Mouse (Mus musculus) layer of hippocampus, adult 9-11 months (tissue): ENCODE data around the gene Ccdc15.
"Not testable (repeated sequence)": the region's sequence is repeated elsewhere in the genome, so short reads cannot be mapped to it uniquely, and the experiment has no call there.

ENCODE experiments used
- DNase-seq: peaks from one replicate; pipeline ENCODE4 v3.0.0; 2022

The Ccdc15 gene

DNA sequence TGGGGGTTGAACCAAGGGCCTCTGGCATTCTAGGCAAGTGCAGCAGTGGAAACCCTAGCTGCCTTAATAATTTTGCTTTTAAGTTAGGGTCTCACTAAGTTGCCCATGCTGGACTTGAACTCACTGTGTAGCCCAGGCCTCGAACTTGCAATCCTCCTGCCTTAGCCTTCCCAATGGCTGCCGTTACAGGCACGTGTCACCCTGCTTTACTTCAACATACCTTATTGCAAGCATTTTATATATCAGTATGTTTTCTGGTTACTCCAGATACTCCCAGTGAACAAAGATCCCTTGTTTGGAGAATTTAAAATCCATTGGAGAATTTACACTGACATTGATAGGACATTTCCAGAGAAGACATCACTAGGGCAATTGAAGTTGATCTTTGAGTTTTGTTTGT, 818 bp upstream of the Ccdc15 start:
- DNase-seq, result no peak

DNA sequence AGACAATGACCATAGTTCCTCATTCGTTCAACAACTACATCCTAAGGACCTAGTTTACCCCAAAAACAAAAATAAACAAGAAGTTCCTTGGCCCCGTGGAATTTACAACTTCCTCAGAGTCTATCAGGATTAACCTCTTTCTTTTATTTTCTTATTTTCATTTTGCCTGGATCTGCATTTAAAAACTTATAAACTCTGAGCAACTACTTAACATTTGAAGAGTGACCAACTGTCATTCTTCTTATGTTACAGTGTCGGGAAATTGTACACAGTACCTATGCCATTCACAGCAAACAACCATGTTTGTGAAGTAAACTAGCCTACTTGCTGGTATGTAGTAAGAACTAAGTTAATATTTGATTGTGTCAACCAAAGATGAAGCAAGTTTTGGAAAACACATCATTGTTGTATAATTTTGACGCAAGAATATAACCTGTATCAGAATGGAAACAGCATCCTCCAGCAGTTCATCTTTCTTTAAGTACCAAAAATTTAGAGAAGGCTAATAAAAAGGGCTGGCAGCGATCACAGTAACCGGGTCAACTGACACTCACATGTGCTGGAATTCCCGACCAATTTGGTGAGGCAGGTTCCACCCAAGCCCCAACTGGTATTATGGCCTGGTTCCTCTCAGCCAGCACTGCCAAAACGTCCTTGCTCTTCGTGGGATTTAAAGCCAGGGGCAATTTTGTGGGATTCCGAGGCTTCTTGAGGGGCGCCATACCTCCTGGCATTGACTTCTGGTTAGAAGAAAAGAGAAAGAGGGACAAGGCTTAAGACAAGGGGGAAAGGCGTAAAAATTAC, 846 bp downstream of the Ccdc15 start:
- no peak for DNase-seq

DNA sequence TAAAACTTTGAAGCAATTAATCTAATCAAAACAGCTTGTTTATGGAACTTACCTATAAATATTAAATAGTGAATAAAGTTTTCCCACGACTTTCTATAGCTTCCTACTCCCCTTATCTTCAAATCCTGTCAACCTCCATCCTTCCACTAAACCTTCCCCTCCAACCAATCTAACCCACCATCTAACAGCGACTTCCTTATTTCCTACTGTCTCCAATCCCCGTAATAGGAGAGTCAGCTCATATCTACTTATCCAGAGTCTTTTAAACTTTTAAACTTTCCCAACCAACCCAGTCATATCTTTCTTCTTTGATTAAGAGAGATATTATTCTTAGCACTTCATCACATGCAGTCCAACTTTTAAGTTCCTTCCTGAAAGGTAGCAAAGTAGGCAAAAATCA, 2.8 kb downstream of the Ccdc15 start:
- no peak for DNase-seq

DNA sequence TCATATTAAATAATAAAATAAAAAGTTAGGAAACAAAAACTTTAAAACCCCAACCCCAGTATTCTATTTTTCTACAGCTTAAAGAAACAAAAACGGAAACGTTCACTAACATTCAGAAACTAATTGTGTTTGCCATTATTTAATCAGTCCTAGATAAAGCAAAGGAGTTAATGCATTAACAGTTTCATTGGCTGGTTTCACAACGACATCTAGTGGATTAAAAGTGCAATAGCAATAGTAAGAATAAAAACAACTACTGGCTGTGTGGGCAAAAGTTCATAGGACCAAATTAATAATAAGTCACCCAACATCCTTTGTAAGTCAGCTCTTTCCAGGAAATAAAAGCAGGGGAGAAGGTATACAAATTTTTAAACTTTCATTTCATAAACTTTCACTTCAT, 18.8 kb downstream of the Ccdc15 start:
- DNase-seq, result no peak

DNA sequence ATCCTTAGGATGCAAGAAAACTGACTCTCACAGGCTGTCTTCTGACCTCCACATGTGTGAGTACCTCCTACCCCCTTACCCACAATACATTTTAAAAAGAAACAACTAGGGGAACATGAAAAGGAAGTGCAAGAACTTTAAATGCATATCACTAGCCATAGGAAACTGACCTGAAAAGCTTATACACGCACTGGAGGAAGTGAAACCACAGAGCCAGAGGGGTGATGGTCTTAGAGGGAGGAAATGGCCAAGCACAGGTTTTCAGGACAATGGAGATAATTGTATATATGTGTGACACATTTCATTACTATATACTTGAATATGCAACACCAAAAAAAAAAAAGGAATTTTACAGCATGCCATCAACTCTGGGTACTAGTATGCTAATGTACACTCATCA, 46.5 kb downstream of the Ccdc15 start:
- no peak for DNase-seq

DNA sequence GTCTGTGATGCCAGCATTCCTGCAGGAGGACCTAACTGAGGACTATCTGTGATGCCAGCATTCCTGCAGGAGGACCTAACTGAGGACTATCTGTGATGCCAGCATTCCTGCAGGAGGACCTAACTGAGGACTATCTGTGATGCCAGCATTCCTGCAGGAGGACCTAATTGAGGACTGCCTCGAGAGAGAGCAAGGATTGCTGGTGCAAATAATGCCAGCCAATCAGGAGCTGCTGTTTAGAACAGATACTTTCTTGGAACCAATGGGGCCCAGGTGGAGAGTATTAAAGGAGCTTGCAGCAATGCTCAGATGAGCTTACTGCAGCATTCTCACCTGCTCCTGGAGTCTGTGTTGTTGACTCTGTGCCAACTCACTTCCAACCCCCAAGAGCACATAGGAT, 47.7 kb downstream of the Ccdc15 start:
- DNase-seq, result not testable (repeated sequence)

DNA sequence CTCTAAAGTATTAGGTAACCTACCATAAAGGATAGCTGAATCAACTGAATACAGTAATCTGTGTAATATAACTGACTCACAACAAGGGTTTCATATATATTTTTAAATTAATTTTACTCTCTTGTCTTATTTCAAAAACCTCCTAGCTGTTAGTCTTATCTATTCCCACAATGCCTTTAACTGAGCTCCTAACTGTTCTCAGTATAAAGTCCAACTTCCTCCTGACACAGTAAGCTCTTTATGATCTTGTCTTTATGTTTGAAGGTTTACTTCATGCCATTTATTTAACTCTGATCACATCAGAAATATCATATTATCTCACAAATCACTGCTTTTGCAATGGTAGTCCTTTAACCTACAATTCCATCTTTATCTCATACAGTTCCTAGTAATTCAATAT, 52.6 kb downstream of the Ccdc15 start:
- DNase-seq, result no peak

DNA sequence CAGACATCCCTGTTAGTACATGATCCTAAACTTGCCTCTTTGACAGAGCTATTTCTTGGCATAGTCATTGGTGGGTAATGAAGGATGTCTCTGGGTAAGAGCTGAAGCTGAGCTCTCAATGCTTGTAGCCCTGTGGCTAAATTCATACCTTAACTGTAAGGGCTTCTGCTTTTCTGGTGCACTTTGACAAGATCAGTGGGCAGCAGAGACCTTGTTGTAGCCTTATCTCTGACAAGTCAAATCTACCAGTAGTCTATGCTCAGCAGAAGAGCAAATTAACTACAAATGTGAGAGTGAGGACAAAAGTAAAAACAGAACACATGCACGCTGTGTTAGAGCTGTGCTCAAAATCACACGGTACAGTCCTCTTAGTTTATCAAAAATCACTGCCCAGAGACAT, 81.6 kb downstream of the Ccdc15 start:
- no peak for DNase-seq

DNA sequence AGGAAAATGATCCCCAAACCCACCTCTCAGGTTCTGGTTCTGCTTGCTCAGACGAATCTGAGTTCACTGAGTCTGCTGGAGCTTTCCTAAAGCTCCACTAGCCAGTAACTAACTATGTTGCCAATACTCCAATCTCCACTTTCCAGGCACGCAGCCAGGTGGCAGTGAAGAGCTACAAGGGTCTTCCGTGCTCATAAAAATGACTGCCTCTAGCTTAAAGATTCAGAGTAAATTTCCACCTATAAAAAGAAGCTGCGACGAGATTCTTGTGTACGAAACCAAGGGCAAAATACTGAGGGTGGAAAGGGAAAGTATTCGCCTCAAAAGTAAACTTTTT, 92.4 kb downstream of the Ccdc15 start:
- no peak for DNase-seq

DNA sequence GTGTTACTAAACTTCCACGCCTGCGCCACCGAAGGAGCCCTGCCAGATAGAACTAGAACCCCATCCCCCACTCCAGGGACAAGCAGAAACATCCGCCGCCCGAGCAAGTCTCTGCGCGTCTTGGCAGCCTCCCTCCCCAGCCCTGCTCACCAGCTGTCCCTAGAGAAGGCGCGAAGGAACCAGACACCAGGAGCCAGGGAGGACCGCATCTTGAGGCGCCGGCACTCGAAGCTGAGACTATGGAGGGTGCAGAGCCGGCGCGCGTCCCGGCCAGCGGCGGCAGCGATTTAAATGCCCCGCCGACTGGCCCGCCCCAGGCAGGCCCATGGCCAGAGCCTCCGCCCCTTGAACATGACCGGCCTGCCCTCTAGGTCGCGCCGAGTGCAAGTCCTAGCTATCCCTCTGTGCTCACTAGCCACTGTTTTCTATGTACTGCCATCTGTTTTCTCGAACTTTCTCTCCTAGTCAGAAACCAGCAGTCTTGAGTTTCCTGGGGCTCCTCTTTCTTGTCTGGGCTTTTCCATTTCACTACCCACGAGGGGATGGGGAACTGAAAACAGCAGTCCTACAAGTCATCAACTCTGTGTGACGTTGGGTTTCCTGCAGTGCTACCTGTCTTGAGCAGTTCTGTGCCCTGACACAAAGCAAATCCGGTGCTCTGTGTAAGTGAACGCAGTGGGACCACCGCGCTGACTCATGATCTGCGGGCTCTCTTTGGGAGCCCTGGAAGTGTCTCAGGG, 92.9 kb downstream of the Ccdc15 start, which contains the start of gene Slc37a2:
Gene Slc37a2 (minus strand): TSS at position 590 of the 740 bp plus-strand sequence.
- DNase-seq, result peak; percentile 87

DNA sequence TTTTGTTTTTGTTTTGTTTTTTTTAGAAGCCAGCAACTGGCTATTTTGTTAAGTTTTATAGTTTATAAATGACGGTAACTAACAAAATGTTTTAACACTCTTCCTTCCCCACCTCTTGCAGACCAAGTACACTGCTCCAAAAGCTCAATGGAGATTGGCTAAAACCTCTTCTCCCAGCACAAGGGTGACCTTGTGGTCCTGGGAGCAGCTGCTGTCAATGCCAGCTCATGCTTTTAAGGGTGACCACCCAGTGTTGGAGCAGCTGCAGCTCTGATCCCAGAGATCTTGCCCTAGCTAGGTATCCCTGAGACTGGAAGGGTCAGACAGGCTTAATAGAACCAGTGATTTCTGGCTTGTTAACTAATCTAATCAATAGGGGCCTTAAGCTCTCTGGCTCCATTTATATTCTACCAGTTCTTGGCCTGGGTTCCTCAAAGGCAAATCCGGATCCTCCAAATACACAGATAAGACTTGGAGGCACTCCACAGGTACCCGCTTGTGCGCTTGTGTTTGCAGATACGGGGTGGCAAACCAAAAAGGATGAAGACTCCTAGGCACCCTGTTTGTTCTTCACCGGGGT, 93.6 kb downstream of the Ccdc15 start:
- no peak for DNase-seq

DNA sequence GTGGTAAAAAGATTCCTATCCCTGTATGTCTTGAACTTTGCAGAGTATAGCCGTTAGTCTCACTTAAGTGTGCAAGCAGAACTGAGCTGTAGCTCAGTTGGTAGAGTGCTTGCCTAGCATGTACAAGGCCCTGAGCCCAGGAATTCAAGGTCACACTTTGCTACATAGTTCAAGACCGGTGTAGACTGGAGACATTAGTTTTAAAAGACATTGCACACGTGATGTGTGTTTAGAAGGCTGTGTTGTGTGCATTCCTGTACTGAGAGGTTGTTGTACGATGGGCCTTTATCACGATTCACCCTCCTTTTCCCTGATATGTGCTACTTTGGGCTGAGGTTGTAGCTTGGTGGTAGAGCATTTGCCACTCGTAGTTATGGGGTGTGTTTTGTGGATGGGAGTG, 97.6 kb downstream of the Ccdc15 start:
- no peak for DNase-seq

DNA sequence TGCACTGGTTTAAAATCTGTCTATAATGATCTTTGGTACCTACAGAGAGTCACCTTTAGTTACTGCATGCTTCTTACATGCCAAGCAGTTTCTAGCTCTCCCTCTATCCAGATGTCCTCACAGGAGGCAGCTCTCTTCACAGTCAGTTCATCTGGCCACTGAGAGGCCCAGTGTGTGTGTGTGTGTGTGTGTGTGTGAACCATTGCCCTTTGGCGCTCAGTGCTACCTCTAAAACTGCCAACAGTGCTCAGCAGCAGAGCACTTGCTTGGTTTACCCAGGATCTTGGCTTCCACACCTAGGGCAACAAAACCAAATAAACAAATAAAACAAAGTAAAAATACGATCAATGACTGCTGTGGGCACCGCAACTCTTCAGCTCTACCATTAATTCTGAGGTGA, 98.3 kb downstream of the Ccdc15 start:
- DNase-seq, result no peak

DNA sequence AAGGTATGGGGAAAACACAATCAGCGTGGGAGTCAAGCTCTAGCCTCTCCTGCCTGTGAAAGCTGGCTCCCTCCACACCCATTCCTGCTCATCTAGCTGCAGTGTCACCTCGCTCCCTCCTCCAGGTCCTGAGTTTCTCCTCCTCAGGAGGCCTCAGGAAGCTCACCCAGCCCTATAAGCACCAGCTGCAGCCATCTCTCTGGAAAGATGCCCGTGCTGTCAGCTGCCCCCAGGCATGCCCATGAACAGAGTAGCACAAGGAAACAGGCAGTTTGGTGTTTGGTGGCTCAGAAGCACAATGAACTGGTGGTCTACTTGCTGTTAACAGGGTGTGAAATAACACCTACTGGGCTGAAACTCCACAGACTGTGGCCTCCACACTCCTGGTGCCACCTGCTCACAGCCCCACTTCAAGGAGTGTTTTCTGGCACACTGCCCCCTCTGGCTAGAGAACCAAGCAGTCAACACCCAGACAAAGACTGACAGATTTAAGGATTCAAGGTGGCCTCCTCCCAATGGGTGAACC, 99.8 kb downstream of the Ccdc15 start:
- DNase-seq, result no peak

DNA sequence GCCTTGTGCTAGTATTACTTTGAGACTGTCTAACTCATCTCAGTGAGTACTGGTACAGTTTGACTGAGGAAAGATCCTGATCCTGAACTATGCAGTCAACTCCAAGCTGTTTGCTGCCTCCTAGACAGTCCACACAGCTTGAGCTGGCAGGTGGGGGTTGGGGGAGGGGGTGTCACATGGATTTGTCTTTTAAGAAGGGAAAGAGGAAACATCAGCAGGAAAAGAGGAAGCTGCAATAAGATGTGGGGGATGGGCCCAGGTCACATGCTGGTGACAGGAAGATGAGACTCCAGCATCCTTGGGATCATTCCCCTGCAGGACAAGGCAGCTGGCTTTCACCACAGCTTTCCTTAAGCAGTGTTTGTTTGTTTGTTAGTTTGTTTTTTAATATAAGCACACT, 100.8 kb downstream of the Ccdc15 start:
- DNase-seq, result peak; percentile 89

DNA sequence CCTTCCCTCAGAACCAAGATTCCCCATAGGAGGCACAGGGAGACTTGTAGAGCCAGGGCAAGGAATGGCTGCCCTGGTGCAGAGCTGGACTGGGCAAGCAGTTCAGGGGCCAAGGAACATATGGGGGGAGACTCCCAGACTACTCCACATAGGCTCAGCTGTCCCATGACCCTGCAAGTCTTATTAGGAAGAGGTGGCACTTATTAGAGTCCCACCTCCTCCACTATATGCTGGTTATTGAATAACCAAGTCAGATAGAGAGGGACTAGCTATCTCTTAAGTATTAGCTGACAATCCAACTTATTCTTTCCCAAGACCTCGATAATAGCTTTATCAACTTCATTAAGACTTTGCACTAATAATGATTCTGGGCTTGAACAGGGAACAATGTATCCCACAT, 102.4 kb downstream of the Ccdc15 start:
- DNase-seq, result no peak

DNA sequence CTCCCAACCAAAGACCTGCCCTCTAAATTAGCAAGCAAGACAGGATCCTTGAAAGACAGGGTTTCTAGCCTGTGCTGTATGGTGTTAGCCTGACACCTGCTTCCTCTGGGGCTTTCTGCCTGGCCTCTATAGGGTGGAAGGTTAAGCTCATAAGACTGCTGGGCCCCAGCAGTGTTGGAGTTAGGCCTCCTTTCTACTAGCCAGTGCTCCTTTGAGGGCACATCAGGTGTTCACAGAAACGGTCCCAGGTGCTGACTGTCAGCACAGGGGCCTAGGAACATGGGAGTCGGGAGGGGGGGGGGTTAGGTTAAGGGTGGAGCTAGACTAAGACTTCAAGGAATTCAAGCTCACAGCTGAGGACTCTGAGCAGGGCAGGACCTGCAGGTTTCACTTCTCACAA, 102.8 kb downstream of the Ccdc15 start:
- no peak for DNase-seq

DNA sequence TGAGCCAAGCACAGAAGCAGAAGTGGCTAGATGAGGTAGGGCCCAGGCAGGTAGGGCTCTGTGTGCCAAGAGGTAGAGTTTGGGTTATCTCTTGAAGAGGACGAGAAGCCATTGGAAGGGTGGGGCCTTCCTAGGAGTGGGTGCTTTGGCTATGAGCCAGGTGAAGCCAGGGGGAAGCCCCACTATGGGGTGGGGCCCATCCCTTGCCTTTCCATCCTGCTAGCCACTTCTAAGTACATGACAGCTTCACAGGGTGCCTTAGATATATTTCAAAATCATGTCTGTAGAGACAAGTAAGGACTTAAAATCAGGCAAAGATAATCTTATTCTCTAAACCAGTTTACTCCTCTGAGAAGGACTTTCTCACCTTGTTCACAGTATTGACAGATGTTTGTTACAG, 103.6 kb downstream of the Ccdc15 start:
- DNase-seq, result no peak

DNA sequence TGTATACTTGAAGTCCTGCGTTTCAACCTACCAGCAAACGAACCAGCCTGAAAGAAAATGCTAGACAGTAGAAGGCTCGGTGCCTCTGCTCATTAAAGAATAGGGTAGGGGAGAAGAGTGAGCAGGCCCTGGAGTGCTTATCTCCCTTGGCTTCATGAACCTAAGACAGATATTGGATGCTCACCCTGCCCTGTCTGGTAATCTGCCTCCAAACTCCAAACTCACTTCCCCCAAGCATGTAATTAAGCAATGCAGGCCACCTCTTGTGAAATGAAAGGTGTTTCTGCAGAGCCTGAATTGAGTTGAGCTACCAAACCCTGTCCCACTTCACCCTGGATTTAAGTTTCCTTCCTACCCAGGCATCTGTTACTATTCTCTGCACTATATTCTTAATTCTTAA, 105.5 kb downstream of the Ccdc15 start:
- no peak for DNase-seq

DNA sequence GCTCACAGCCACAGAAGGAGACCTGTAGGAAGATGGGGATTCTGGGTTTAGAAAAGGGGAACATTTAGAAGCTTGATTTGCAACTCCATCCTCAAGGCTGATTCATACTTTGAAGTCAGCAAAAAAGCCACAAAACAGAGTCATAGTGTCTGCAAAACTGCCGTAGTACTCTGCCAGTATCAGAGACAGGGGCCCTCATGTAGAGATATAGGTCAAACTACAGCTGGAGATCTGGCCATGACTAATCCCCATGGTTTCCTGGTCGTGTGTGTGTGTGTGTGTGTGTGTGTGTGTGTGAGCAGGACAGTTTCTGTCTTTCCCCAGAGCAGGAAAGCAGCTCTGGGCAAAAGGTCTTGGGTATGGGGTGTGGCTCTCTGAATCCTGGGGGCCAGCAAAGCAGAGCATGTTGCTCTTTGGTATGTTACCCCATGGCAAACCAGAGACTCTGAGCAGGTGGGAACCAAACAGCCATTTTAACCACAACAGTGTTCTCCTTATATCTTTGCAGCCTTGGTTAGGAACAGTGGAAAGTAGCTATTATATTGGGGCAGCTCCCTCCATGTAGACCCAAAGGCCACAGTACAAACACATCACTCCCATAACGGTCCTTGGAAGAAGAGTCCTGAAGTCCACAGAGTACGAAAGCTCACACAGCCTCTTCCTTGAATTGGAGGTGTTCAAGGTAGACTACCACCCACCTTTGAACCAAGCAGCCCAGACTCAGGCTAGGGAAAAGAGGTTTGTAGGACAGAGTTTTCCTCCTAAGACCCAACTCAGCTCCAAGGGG, 112.1 kb downstream of the Ccdc15 start:
- DNase-seq, result no peak

DNA sequence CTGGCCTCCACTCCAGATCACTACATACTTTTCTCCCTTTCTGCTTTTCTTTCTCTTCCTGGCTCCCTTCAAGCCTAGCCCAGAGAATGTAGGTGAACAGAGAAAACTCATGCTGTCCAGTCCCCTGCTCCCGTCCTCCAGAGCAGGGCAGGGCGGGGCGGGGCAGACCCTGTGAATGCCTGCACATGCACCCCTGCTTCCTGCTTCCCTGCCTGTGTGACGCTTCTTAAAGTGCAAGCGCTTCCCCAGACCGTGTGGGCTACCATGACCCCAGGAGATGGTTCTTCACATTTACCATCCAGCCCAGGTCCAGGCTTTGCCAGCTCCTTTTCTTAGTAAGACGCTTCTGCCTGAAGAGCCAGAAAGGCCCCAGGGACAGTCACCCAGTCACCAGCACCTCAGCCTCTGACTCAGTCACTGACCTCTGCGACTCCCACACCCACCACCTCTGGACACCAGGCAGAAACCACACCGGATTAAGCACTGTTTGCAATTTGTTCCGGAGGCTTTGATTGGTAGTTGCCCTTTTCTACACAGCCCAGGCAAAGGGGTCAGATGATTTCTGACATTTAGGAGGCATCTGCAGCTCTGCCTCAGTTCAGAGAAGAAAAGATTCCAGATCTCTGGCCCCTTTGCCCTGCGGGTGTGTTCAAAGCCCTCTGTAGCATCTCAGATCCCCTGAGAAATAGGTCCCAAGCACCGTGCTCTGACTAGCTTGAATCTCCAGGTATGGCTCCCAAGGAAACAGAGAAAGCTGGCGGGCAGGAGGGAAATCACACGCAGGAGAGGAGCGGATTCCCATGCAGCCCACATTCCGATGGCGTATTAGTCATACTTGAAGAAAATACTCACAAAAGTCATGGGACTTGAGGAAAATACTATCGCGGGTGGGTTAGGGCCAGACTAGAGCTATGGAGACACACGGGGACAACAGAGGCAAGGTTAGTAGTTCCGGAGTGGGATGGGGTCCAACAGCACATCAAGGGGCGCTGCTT, 115.7 kb downstream of the Ccdc15 start:
- no peak for DNase-seq
